Mouse (Mus musculus): ENCODE results near the gene Osbpl3. TPM values are rescaled to one million over a fixed set of nuclear protein-coding genes. Genes with fewer than 3 reads are reported as not detected.

The Osbpl3 gene
- polyA plus RNA-seq, 1 experiment from 2014 or later: 17.0 TPM

- H3K4me3 ChIP-seq (ENCODE audit: low read length): no peak overlapping the region
- H3K27ac ChIP-seq (ENCODE audit: low read depth, low read length): peak overlapping the region; percentile 90
- no peaks in the 10 kb centered on the region for H3K36me3 ChIP-seq (ENCODE audit: control insufficient read depth, insufficient read depth, low read length)
- no peaks in the 10 kb centered on the region for H3K27me3 ChIP-seq (ENCODE audit: control insufficient read depth, insufficient read depth, low read length)
- 46% methylated on average over 10 of the region's 10 CpGs for WGBS
- ATAC-seq (ENCODE audit: low FRiP score, low TSS enrichment): peak; percentile 53; the same call in 1 of the 2 replicates
- peaks cover 26% of the 10 kb centered on the region for H3K4me1 ChIP-seq (ENCODE audit: control insufficient read depth, insufficient read depth, low read length)
- peak overlapping the region; percentile 10; the same call in 1 of the 2 replicates for H3K4me2 ChIP-seq (replicated peaks; ENCODE audit: low read depth, low read length)
- no peaks in the 10 kb centered on the region for H3K9me3 ChIP-seq (ENCODE audit: control insufficient read depth, low read length)
- H3K9ac ChIP-seq (ENCODE audit: low read depth, low read length): no peak overlapping the region
Measured at GRCm38 (mm10) chr6:50419518-50420290, 36.3 kb downstream of the Osbpl3 start.

GRCm38 (mm10) chr6:50418951-50419350 lies 37.0 kb downstream of the Osbpl3 start:
- Histone ChIP-seq H3K4me2 (replicated peaks; ENCODE audit: low read depth, low read length) (no peak overlapping the region), H3K36me3 (ENCODE audit: control insufficient read depth, insufficient read depth, low read length) (no peaks in the 10 kb centered on the region), H3K27ac (ENCODE audit: low read depth, low read length) (peak overlapping the region; percentile 90; the same call in 1 of the 2 replicates), H3K9me3 (ENCODE audit: control insufficient read depth, low read length) (no peaks in the 10 kb centered on the region), H3K9ac (ENCODE audit: low read depth, low read length) (no peak overlapping the region), H3K4me1 (ENCODE audit: control insufficient read depth, insufficient read depth, low read length) (peaks cover 31% of the 10 kb centered on the region), H3K27me3 (ENCODE audit: control insufficient read depth, insufficient read depth, low read length) (no peaks in the 10 kb centered on the region), H3K4me3 (ENCODE audit: low read length) (no peak overlapping the region)
- 62% methylated on average over 4 of the region's 4 CpGs for WGBS
- no peak for ATAC-seq (ENCODE audit: low FRiP score, low TSS enrichment)

GRCm38 (mm10) chr6:50416854-50417253 lies 39.1 kb downstream of the Osbpl3 start:
- no peaks in the 10 kb centered on the region for H3K27me3 ChIP-seq (ENCODE audit: control insufficient read depth, insufficient read depth, low read length)
- ATAC-seq (ENCODE audit: low FRiP score, low TSS enrichment): no peak
- no peak overlapping the region for H3K9ac ChIP-seq (ENCODE audit: low read depth, low read length)
- H3K4me1 ChIP-seq (ENCODE audit: control insufficient read depth, insufficient read depth, low read length): peaks cover 31% of the 10 kb centered on the region
- no peak overlapping the region for H3K4me3 ChIP-seq (ENCODE audit: low read length)
- no peaks in the 10 kb centered on the region for H3K36me3 ChIP-seq (ENCODE audit: control insufficient read depth, insufficient read depth, low read length)
- H3K27ac ChIP-seq (ENCODE audit: low read depth, low read length): no peak overlapping the region
- H3K9me3 ChIP-seq (ENCODE audit: control insufficient read depth, low read length): no peaks in the 10 kb centered on the region
- 94% methylated on average over 5 of the region's 5 CpGs for WGBS
- H3K4me2 ChIP-seq (replicated peaks; ENCODE audit: low read depth, low read length): no peak overlapping the region

- no peak for ATAC-seq (ENCODE audit: low FRiP score, low TSS enrichment)
Measured at GRCm38 (mm10) chr6:50415431-50415830, 40.6 kb downstream of the Osbpl3 start.

GRCm38 (mm10) chr6:50414547-50414946 lies 41.5 kb downstream of the Osbpl3 start:
- H3K9me3 ChIP-seq (ENCODE audit: control insufficient read depth, low read length): no peaks in the 10 kb centered on the region
- peaks cover 17% of the 10 kb centered on the region for H3K4me1 ChIP-seq (ENCODE audit: control insufficient read depth, insufficient read depth, low read length)
- no peak overlapping the region for H3K27ac ChIP-seq (ENCODE audit: low read depth, low read length)
- no peaks in the 10 kb centered on the region for H3K27me3 ChIP-seq (ENCODE audit: control insufficient read depth, insufficient read depth, low read length)
- 64% methylated on average over 6 of the region's 6 CpGs for WGBS
- no peak overlapping the region for H3K4me3 ChIP-seq (ENCODE audit: low read length)
- H3K4me2 ChIP-seq (replicated peaks; ENCODE audit: low read depth, low read length): no peak overlapping the region
- no peak overlapping the region for H3K9ac ChIP-seq (ENCODE audit: low read depth, low read length)
- H3K36me3 ChIP-seq (ENCODE audit: control insufficient read depth, insufficient read depth, low read length): no peaks in the 10 kb centered on the region
- ATAC-seq (ENCODE audit: low FRiP score, low TSS enrichment): no peak

More at GRCm38 (mm10) chr6:50415431-50415830, 40.6 kb downstream of the Osbpl3 start:
- H3K4me1 ChIP-seq (ENCODE audit: control insufficient read depth, insufficient read depth, low read length): peaks cover 24% of the 10 kb centered on the region
- H3K9me3 ChIP-seq (ENCODE audit: control insufficient read depth, low read length): no peaks in the 10 kb centered on the region
- no peak overlapping the region for H3K4me2 ChIP-seq (replicated peaks; ENCODE audit: low read depth, low read length)
- no peaks in the 10 kb centered on the region for H3K36me3 ChIP-seq (ENCODE audit: control insufficient read depth, insufficient read depth, low read length)
- H3K27ac ChIP-seq (ENCODE audit: low read depth, low read length): no peak overlapping the region
- H3K4me3 ChIP-seq (ENCODE audit: low read length): no peak overlapping the region
- no peak overlapping the region for H3K9ac ChIP-seq (ENCODE audit: low read depth, low read length)
- WGBS: 64% methylated on average over 6 of the region's 6 CpGs
- no peaks in the 10 kb centered on the region for H3K27me3 ChIP-seq (ENCODE audit: control insufficient read depth, insufficient read depth, low read length)

GRCm38 (mm10) chr6:50413381-50413780 lies 42.6 kb downstream of the Osbpl3 start:
- no peaks in the 10 kb centered on the region for H3K27me3 ChIP-seq (ENCODE audit: control insufficient read depth, insufficient read depth, low read length)
- no peaks in the 10 kb centered on the region for H3K9me3 ChIP-seq (ENCODE audit: control insufficient read depth, low read length)
- no peak overlapping the region for H3K4me3 ChIP-seq (ENCODE audit: low read length)
- H3K4me1 ChIP-seq (ENCODE audit: control insufficient read depth, insufficient read depth, low read length): 0 out of 2 replicates have a peak, but pooled peaks cover 10% of the 10 kb centered on the region
- H3K27ac ChIP-seq (ENCODE audit: low read depth, low read length): no peak overlapping the region
- WGBS: 90% methylated on average over 1 of the region's 1 CpGs
- no peak for ATAC-seq (ENCODE audit: low FRiP score, low TSS enrichment)
- no peak overlapping the region for H3K9ac ChIP-seq (ENCODE audit: low read depth, low read length)
- no peaks in the 10 kb centered on the region for H3K36me3 ChIP-seq (ENCODE audit: control insufficient read depth, insufficient read depth, low read length)
- H3K4me2 ChIP-seq (replicated peaks; ENCODE audit: low read depth, low read length): no peak overlapping the region

GRCm38 (mm10) chr6:50412174-50412573 lies 43.8 kb downstream of the Osbpl3 start:
- Histone ChIP-seq H3K27me3 (ENCODE audit: control insufficient read depth, insufficient read depth, low read length) (no peaks in the 10 kb centered on the region), H3K9ac (ENCODE audit: low read depth, low read length) (no peak overlapping the region), H3K36me3 (ENCODE audit: control insufficient read depth, insufficient read depth, low read length) (no peaks in the 10 kb centered on the region), H3K4me1 (ENCODE audit: control insufficient read depth, insufficient read depth, low read length) (0 out of 2 replicates have a peak, but pooled peaks cover 10% of the 10 kb centered on the region), H3K4me2 (replicated peaks; ENCODE audit: low read depth, low read length) (no peak overlapping the region), H3K27ac (ENCODE audit: low read depth, low read length) (no peak overlapping the region; the same call in 1 of the 2 replicates), H3K9me3 (ENCODE audit: control insufficient read depth, low read length) (no peaks in the 10 kb centered on the region), H3K4me3 (ENCODE audit: low read length) (no peak overlapping the region)
- 12% methylated on average over 4 of the region's 4 CpGs for WGBS
- 0 out of 2 replicates have a peak, but pooled peaks have one; percentile 28 for ATAC-seq (ENCODE audit: low FRiP score, low TSS enrichment)

GRCm38 (mm10) chr6:50404698-50405097 lies 51.3 kb downstream of the Osbpl3 start:
- Histone ChIP-seq H3K4me3 (ENCODE audit: low read length) (no peak overlapping the region), H3K27me3 (ENCODE audit: control insufficient read depth, insufficient read depth, low read length) (no peaks in the 10 kb centered on the region), H3K4me2 (replicated peaks; ENCODE audit: low read depth, low read length) (no peak overlapping the region), H3K36me3 (ENCODE audit: control insufficient read depth, insufficient read depth, low read length) (no peaks in the 10 kb centered on the region), H3K27ac (ENCODE audit: low read depth, low read length) (no peak overlapping the region), H3K9me3 (ENCODE audit: control insufficient read depth, low read length) (no peaks in the 10 kb centered on the region), H3K9ac (ENCODE audit: low read depth, low read length) (no peak overlapping the region), H3K4me1 (ENCODE audit: control insufficient read depth, insufficient read depth, low read length) (no peaks in the 10 kb centered on the region)
- ATAC-seq (ENCODE audit: low FRiP score, low TSS enrichment): 0 out of 2 replicates have a peak, but pooled peaks have one; percentile 55
- WGBS: 60% methylated on average over 11 of the region's 11 CpGs

GRCm38 (mm10) chr6:50403524-50403923 lies 52.5 kb downstream of the Osbpl3 start:
- no peak overlapping the region for H3K4me2 ChIP-seq (replicated peaks; ENCODE audit: low read depth, low read length)
- ATAC-seq (ENCODE audit: low FRiP score, low TSS enrichment): peak; percentile 18; the same call in 1 of the 2 replicates
- H3K27ac ChIP-seq (ENCODE audit: low read depth, low read length): no peak overlapping the region
- 31% methylated on average over 4 of the region's 4 CpGs for WGBS
- H3K4me3 ChIP-seq (ENCODE audit: low read length): no peak overlapping the region
- no peaks in the 10 kb centered on the region for H3K36me3 ChIP-seq (ENCODE audit: control insufficient read depth, insufficient read depth, low read length)
- H3K4me1 ChIP-seq (ENCODE audit: control insufficient read depth, insufficient read depth, low read length): no peaks in the 10 kb centered on the region
- no peak overlapping the region for H3K9ac ChIP-seq (ENCODE audit: low read depth, low read length)
- no peaks in the 10 kb centered on the region for H3K9me3 ChIP-seq (ENCODE audit: control insufficient read depth, low read length)
- no peaks in the 10 kb centered on the region for H3K27me3 ChIP-seq (ENCODE audit: control insufficient read depth, insufficient read depth, low read length)

Measured in kidney, embryonic 14.5 days (tissue).